Mouse (Mus musculus): ENCODE measurements at regions not wholly inside any gene's neighbourhood (a gene's known extent, or its start where the extent isn't known, plus 50 kb on each side); places are given as distances from the start of the nearest gene placed in this dataset.

DNA sequence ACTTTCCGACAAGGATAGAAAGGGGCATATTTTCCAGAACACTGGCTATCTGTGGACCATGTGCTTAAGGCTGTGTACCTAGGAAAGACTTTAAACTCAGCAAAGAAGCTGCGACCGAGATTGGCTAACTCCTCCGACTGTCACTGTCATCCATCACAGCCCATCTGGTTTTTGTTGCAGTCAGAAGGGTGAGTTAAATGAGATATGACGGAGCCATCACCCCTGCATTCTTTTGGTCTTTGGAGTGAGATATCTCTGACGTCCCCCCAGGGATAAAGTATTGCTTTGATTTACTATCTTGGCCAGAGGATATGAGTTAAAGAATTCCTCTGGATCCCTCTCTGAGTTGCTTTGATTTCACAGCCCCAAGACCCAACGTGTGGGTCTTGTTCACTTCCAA lies 160.0 kb upstream of the Ubash3b start:
- DNase-seq (ENCODE audit: low spot score) = no peak

DNA sequence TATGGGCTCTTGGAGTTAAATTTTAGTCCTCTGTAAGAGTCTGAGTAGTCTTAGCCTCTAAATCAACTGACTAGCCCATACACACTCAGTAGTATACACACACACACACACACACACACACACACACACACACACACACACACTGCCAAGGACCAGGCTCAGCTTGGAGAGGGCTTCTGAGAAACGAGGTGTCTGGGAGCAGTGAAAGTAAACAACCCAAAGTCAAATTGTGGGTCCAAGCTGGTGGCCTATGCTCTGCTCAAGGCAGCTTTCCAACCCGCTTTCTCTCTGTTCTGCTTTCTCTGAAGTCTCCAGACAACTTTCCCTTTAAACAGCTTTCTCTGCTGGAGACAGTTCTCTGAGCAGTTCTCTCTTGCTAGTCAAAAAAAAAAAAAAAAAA lies 157.6 kb upstream of the Ubash3b start:
- DNase-seq (ENCODE audit: low spot score) = no peak

DNA sequence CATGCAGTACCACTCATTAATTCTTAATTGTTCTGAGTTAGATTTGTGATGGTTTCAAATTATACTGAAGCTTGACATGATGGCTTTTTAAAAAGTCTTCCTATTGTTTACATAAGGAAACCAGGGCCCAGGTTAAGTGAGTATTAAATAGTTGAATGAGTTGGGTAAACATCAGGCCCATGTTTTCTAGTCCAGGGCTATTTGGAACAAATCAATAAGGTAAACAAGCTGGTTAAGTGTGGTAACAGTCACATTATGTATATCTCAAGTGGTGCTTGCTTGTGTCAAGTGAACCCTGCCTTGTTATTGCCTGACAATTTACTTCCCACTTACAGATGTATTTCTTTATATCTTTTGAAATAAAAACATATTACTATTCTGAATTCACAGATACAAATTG lies 144.7 kb upstream of the Ubash3b start:
- DNase-seq (ENCODE audit: low spot score) = no peak

DNA sequence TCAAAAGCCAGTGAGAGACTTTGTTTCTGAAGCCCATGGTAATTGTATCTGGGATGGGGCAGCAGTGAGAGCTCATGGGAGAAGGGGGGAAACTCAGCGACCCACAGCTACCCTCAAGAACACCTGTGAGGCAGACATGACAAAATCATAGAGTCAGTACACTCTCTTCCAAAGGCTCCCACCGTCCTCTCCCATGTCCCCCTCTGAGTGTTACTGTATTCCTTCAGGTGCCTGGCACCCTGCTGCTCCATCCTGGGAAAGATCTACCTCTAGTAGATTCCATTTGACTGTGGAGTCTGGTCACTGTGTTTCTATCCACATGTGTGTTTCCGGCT lies 142.0 kb upstream of the Ubash3b start:
- no peak for DNase-seq (ENCODE audit: low spot score)

DNA sequence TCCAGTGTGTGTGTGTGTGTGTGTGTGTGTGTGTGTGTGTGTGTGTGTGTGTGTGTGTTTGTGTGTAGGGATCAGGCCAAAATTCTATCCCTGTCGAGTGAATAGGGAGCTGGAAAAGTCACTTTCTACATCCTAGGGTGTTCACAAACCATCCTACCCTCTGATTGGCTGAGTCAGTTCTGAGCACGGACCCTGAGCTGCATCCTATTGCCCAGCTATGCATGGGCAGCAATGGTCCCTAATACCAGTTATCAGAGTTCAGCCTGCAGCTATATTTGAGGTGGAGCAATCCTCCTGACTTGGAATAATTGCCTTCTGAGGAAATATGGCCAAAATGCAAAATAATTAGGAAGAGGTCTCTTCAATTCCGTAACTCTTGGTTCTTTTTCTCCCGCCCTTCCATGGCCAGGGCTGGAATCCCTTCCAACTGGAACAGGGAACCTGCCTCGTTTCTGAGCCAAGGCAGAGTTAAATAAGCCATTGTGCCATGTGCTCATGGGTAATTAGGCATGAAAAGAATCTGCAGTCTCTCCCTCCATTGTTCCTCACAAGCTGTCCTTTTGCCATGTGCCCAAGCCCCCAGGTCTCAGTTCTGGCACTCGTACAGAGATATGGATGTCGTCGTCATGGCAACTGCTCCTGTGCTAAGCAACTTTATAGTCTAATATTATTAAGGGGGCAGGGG lies 141.5 kb upstream of the Ubash3b start:
- DNase-seq (ENCODE audit: low spot score) = no peak

DNA sequence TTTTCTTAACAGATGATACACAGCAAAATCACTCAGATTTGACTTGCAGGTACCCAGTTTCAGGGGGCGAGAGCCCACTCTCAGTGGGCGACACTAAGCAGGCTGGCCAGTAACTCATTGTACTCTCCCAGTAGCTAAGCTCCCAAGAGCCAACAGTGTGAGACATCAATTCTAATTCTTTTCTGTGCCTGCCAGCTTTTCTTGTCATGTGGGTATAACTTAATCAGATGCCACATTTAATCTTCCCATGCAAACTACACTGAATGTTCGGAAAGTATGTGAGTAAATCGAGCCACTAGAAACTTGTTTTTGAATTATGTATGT lies 124.6 kb upstream of the Ubash3b start:
- no peak for DNase-seq (ENCODE audit: low spot score)

DNA sequence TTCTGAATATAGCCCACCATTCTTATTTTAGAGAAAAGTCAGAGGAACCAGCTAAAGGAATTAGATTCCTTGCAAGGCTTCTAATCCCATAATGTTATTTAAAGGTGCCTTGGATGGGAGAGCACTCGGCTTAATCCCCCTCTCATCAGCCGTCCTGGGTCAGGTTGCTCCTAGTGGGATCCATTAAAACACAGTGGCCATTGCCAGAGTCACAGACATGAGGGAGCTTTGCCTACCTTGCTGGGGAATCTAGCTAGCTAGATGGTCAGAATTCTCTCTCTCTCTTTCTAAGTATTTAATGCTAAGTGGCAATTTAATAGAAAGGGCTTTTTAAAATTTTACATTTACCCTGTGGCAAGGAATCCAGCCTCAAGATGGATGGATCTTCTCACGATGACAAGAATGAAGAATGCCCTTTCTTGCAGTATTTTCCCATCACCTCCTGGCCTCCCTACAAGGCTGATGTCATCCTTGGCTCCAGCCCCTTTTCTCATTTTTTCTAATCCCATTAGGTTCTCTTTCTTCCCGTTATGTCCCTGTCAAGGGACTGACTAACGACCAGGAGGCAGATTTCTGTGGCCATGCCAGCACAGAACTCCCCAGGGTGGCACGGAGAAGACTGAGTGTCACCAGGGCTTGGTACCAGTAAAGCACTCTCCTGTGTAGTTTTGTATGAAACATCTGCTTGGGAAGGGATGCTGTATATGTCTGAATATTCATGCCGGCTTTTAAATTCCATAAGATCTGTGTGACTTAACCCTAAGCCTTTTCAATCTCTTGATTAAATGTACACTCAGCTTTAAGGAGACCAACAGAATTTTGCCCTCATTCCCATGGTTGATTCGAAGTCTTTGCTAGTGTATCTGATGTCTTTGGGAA lies 124.0 kb upstream of the Ubash3b start:
- peak; percentile 52 for DNase-seq (ENCODE audit: low spot score)

DNA sequence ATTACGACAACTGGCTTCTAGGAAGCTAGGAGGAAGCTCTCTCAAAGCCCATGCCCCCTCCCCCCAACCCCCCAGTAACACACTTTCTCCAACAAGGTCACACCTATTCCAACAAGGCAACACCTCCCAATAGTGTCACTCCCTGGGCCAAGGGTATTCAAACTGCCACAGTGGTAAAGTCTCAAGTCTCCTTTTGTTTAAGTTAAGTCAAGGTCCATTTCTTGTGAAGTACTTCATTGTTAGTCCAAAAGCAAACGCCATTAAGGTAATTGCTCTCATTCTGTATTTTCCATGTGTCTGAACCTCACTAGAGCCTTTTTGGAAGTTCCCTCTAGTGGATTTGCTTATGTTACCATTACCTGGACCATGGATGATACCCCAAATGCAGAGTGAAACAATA lies 116.2 kb upstream of the Ubash3b start:
- no peak for DNase-seq (ENCODE audit: low spot score)

DNA sequence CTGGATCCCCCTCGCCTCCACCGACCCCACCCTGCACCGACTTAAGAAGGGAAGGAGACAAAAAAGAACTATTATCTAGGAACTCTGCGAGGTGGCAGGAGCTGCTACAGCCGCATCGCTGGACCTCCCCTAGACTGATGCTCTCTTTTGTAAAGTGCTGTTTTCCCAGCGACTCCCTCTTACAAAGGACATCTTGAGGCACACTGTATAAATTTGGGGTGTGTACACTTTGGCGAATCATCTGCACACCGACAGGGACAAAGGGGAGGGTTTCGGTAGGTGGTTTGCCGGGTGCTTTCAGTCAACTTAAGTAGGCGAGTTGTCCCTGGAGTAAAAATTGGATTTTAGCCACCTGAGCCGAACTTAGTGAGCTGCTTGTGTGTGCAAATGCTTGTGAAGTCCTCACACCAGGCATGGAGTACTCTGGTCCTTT lies 112.4 kb upstream of the Ubash3b start:
- no peak for DNase-seq (ENCODE audit: low spot score)

DNA sequence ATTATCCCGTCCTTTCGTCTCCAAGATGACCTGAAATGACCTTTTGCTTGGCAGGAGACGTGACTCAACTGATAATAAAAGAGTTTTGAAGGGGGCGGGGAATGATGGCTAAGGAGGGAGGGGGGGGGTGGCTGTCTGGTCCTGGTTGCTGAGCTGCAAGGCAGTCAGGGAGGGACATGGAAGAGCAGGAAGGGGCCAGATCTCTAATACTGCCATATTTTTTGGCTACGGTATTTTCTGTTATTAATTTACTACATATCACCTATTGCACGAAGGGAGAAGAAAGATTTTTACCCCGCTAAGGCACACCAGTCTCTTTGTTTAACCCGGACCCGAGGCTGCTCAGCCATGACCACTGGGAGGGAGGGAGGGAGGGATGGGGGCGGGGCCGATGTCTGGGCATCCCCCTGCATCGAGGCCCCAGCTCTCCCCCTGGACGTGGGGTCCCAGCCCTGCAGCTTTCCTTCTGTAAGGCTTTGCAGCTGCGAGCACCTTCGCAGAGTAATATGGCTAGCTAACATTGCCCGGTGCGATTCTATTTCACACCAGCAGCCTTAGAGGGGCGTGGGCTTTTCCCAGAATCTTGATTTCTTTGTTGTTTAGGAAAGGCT lies 111.8 kb upstream of the Ubash3b start:
- DNase-seq (ENCODE audit: low spot score) = no peak

DNA sequence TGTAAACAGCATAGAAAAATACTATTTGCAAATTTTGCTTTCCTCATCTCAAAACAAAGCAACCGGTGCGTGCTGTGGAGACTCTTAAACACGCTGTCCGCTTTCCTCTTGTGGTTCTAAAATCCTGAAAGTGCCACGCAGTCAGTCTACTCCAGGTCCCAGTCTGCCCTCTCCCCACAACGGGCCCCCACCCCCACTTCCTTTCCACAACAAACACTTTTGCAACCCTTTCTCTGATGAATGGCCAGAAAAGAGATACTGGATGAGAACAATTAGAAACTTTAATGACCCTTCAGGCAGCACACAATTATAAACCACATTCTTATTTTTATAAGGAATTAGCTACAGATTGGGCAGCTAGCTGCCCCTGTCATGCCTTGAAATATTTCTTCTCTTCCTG lies 111.1 kb upstream of the Ubash3b start:
- DNase-seq (ENCODE audit: low spot score) = no peak

DNA sequence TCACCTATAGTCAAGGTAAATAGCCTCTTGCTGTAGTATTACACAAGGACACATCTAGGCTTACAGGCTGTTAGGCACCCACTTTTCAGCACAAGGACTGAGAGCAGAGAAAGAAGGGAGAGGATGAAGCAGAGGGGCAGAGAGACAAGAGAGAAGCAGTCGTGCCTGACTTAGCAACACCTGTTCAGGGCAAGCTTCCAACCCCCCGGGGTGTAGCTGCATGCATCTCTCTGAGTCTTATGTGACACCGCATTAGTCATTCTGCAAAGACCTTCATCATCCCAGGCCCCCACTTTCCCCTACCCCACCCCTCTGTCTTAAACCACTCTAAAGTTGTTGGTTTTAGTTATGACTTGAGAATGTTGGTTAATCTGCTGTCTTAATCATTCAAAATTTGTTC lies 106.6 kb upstream of the Ubash3b start:
- no peak for DNase-seq (ENCODE audit: low spot score)

DNA sequence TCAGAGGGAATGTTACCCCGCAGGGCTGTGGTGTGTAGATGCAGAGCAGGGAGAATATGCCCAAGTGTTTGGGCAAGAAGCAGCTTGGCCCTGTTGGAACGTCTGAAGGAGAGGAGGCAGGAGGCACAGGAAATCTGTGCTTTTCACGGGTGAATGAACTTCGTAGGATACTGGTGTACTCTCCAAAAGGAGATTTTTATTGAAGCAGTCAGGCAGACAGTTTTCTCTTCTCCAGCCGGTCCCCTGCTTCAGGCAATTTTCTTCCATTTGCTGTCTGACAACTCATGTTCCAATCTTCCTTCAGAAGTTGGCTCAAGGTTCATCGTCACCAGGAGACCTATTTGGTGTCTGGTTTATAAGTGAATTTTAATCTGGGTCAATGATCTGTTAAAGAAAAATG lies 103.0 kb upstream of the Ubash3b start:
- no peak for DNase-seq (ENCODE audit: low spot score)

DNA sequence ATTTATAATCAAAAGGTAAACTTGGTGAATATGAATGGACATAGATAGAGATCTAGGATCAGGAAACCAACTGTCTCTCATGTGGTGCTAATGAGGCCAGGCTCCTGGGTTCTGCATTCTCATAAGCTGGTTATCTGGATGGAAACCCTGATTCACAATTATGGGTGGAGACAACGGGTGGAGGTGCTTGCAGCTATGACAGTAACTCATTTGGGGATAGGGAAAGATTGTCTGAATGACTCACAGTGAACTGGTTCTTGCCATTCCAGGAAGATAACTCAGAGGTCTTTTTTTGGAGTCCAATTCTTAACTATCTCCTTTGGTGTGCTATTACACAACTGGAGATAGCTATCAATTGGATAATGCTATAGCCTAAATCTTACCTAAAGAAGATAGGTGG lies 95.7 kb upstream of the Ubash3b start:
- no peak for DNase-seq (ENCODE audit: low spot score)

DNA sequence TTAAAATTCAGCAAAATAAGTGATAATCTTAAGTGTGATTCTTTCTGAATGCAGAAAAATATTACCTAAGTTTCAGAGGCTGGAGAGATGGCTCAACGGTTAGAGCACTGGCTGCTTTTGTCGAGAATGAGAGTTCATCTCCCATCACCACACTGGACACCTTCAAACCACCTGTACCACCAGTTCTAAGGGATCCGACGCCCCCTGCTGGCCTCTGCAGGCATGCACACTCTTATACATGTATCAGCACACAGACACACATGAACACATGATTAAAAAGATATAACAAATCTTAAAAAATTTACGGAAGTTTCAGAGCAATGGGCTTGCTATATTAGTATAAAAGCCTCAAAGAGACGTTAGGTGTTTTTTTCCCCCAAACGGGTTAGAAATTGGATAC lies 80.9 kb upstream of the Ubash3b start:
- DNase-seq (ENCODE audit: low spot score) = no peak

DNA sequence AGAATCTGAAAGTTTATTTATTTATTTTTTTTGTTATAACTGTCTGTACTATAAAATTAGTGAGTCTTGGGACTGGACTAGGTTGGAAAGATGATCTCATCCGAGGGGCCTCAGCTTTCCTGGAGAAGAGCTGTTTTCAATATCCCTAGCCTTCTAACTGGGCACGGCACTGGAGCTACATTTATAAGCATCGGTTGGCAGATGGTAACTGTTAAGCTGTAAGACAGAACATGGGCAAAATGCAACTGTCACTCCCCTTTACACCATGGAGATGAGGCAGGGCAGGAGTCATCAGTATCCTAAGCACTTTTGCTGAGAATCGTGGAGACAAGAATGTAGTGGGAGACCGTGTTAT lies 77.6 kb upstream of the Ubash3b start:
- DNase-seq (ENCODE audit: low spot score) = no peak

DNA sequence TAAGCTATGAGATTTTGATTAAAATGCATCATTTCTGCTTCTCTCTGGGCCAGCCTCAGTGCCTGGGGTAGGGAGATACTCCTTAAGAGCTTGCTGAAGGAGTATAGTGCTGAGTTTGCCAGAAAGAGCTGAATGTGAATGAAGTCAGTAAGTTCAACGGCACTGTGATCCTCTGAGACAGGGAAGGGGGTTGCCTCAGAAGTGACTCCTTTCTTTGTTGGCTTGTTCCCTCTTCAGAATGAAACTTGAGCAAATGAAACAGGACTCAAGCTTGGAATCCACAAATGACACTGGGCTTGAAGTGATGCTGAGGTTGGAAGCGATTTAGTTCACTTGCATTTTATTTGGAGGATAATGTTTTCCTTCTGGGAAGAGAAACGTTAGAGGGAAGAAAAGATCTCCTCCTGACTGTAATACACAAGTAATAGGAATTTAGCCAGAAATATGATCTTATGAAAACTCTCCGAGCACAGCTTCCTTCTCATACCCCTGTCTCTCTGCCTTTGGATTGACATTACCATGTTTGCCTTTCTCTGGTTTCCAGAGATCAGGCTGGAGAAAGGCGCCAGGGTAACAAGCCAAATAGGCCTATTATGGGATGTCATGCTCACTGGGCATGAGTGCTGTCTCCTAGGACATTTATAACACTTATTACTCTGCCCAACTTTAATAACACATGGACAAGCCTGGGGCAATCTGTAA lies 77.0 kb upstream of the Ubash3b start:
- DNase-seq (ENCODE audit: low spot score) = peak; percentile 14

DNA sequence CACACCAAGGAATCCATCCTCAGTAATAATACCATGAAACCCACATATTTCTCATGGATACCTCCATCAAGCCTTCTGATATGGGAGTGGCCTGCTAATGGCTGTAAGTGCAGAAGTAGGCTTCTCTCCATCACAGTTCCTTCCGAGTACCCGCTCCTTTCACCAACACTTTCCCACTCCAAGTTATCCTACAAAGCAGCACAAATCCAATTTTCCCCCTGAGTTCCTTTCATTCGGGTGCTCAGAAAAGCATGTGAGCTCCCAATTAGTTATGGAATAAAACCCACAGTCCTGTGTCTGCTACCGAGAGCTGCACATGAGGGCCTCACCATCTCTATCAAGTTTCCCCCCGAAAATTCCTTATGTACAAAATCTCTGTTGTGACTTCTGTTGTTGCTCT lies 75.8 kb upstream of the Ubash3b start:
- no peak for DNase-seq (ENCODE audit: low spot score)

DNA sequence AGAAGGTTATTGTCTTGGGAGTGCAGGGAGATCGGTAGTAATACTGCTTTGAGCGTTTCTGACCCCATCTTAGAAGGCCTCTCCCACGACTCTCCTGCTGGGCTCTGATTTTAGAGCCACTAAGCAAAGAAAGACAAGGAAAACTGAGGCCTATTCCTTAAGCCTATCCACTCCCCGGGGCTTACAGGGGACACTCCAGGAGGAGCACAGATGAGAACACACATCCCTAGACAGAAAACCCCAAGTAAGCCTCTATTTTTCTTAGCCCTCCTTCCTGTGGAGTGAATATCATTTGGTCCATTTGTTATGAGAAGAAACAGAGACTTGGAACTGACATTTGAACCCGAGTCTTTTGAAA lies 67.7 kb upstream of the Ubash3b start:
- no peak for DNase-seq (ENCODE audit: low spot score)

DNA sequence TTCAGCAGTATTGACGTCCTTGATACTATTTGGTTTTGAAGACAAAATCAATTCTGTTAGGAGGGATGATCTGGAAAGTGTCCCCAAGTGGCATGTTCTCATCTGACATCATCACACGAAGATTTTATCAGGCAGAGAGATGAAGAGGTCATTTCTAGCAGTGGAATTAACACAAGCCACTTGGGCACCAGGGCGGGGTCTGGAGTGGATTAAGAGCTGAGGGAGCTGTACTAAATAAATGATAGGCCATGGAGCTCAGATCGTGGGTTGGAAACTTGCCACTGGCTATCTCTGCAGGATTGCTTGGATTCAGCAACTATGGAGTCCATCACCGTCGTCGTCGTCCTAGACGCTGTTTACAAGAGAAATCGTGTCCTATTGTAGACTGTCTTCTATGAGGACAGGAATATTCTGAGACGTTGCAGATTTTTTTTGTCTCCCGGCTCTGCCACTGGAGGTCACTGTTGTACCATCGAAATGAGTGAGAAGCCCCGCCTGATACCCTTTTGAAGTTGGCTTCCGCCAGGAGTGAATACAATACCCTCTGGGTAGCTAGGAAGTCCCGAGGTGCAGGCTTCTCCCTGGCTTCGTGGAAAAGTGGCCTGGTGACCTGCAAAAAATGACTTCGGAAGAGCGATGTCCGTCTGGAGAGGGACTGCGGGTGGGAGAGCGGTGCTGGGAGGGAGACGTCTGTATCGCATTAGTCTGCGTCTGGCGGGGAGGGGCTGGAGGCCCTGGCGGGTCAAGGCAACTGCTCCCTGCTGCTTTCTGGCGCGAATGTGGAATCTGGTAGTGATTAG lies 67.1 kb upstream of the Ubash3b start:
- DNase-seq (ENCODE audit: low spot score) = peak; percentile 94

DNA sequence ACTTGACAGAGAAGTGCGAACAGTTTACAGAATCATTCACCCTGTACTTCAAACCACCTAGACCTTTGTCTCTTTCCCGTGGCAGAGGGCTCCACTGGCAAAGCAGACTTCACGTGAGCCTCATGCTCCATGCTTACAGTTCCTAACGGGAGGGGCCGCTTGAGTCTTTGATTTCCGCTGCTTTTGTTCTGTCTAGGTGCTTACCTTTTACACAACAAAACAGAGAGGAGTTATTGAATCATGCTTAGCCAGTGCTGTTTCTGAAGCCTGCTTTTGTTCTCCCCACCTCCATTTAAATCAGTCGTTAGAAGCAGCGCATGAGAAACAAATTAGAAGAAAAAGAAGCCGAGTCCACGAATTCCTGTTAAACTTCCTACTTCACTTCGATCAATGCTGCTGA lies 61.9 kb upstream of the Ubash3b start:
- no peak for DNase-seq (ENCODE audit: low spot score)

DNA sequence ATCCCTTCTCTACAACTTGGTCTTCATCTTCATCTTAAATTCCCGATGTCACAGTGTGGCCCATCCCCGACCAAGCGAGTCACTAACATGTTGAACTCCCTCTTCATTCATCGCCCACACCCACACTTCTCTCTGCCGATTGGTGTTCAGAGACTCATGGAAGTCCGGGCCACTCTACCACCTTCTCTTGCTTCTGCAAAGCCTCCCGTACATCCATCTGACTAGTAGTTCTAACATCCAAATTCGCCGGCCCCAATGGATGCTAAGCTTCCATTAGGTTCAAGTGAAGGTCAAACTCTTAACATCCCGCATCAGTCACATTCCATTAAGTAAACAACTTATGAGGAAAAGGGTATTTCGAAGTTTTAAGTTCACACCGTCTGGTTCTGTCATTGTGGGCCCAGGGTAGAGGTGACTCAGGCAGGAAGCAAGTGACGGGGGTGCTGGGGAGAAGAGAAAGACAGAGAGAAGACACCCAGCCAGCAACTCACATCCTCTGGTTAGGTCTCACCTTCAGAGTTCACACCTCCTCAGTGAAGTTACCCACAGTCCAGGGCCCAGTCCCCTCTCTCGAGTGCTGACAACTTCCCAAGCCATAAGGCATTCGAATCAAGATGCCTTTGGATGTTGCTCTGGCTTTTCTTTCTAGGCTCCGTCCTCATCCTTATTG lies 61.0 kb upstream of the Ubash3b start:
- DNase-seq (ENCODE audit: low spot score) = no peak

All from adipocyte (in vitro differentiated cells).